Mouse (Mus musculus) left cerebral cortex, adult 11 months (tissue): ENCODE data around the gene Itpr1.

Source experiments
- DNase-seq: peaks from one replicate; pipeline ENCODE4 v3.0.0; 2022; ENCODE audit warnings: low spot score

Itpr1 gene

GRCm38 (mm10) chr6:108244571-108244970 is 31.7 kb downstream of the Itpr1 start:
- no peak for DNase-seq

GRCm38 (mm10) chr6:108246369-108247085 is 33.6 kb downstream of the Itpr1 start:
- no peak for DNase-seq

- no peak for DNase-seq
Observed at GRCm38 (mm10) chr6:108247211-108247610, 34.3 kb downstream of the Itpr1 start.

- no peak for DNase-seq
Observed at GRCm38 (mm10) chr6:108248519-108248918, 35.6 kb downstream of the Itpr1 start.

- DNase-seq = no peak
Observed at GRCm38 (mm10) chr6:108249031-108249917, 36.4 kb downstream of the Itpr1 start.

GRCm38 (mm10) chr6:108249918-108250225 is 37.0 kb downstream of the Itpr1 start:
- no peak for DNase-seq

- DNase-seq = no peak
Observed at GRCm38 (mm10) chr6:108250416-108250815, 37.5 kb downstream of the Itpr1 start.

- no peak for DNase-seq
Observed at GRCm38 (mm10) chr6:108252565-108253360, 39.9 kb downstream of the Itpr1 start.

GRCm38 (mm10) chr6:108254132-108255064 is 41.5 kb downstream of the Itpr1 start:
- DNase-seq = no peak

- no peak for DNase-seq
Observed at GRCm38 (mm10) chr6:108255880-108256279, 43.0 kb downstream of the Itpr1 start.

- no peak for DNase-seq
Observed at GRCm38 (mm10) chr6:108257225-108257624, 44.3 kb downstream of the Itpr1 start.

GRCm38 (mm10) chr6:108258631-108259030 is 45.7 kb downstream of the Itpr1 start:
- no peak for DNase-seq

- no peak for DNase-seq
Observed at GRCm38 (mm10) chr6:108259671-108260070, 46.8 kb downstream of the Itpr1 start.

- no peak for DNase-seq
Observed at GRCm38 (mm10) chr6:108261506-108261905, 48.6 kb downstream of the Itpr1 start.

GRCm38 (mm10) chr6:108264164-108264563 is 51.3 kb downstream of the Itpr1 start:
- no peak for DNase-seq

- DNase-seq = no peak
Observed at GRCm38 (mm10) chr6:108273451-108273850, 60.6 kb downstream of the Itpr1 start.

- DNase-seq = no peak
Observed at GRCm38 (mm10) chr6:108274364-108275084, 61.6 kb downstream of the Itpr1 start.

GRCm38 (mm10) chr6:108276880-108277507 is 64.1 kb downstream of the Itpr1 start:
- peak; percentile 31 for DNase-seq

GRCm38 (mm10) chr6:108277622-108278396 is 64.9 kb downstream of the Itpr1 start:
- DNase-seq = no peak
